Mouse (Mus musculus): ENCODE data around the gene Slc35d1.

DNA sequence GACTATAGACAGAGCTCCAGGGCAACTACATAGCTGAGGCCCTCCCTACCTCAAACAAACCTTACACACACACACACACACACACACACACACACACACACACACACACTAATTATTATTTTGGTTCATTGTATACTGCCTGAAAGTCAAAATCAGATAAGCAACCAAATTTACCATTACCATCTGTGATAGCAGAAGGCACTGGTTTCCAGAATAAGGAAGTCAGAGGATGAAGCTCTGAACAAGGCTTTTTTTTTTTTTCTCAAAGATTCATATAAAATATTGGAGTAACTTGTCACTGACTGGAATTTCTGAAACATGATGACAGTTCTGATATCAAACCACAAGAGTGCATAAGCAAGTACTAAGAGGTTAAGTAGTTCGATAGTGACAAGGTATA, 6.4 kb downstream of the Slc35d1 start:
- no peak for TF ChIP-seq CTCF (IDR thresholded peaks at IDR 0.05; ENCODE audit: extremely low read depth, insufficient read depth, low read length)
- no peak for TF ChIP-seq POLR2A (IDR thresholded peaks at IDR 0.05; ENCODE audit: extremely low read depth, insufficient read depth, low read length)
